Mouse (Mus musculus): ENCODE measurements around the gene Stk32c. TPM values are rescaled to one million over a fixed set of nuclear protein-coding genes. Genes with fewer than 3 reads are reported as not detected.

Gene Stk32c
- polyA plus RNA-seq, 1 experiment from 2014 or later, result 0.21 TPM

DNA sequence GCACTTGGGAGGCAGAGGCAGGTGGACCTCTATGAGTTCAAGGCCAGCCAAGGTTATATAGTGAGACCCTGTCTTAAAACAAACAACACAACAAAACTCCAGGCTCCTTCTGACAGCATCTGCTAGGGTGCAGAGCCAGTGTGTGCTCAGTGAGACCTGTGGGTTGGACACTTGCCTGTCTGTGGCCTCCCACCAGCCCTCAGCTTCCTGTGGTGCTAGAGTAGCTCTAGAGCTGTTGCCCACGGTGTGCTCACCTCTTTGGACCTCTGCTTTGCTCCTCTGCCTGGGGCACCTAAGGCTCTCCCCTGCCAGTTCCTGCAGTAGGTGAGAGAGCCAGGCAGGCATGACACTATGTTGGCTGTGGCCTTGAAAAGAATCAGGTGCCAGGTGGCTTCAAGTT is 69.3 kb downstream of the Stk32c start:
- H3K4me3 ChIP-seq (replicated peaks), result no peak overlapping the region
- H3K4me1 ChIP-seq (replicated peaks), result peaks cover 23% of the 10 kb centered on the region
- 69% methylated on average over 1 of the region's 1 CpGs for whole genome bisulfite sequencing
- H3K4me2 ChIP-seq, result no peak overlapping the region
- no peak overlapping the region for H3K9ac ChIP-seq (replicated peaks)
- no peaks in the 10 kb centered on the region for H3K9me3 ChIP-seq
- no peak for ATAC-seq (ENCODE audit: insufficient number of reproducible peaks, insufficient read depth, low FRiP score, low TSS enrichment, low read depth)
- H3K27me3 ChIP-seq, result peaks cover 9% of the 10 kb centered on the region; the same call in 1 of the 2 replicates
- H3K27ac ChIP-seq, result no peak overlapping the region
- no peaks in the 10 kb centered on the region for H3K36me3 ChIP-seq

GRCm38 (mm10) chr7:139139921-139140461 is 73.1 kb downstream of the Stk32c start:
- 7% methylated on average over 11 of the region's 11 CpGs for WGBS
- Histone ChIP-seq H3K4me2 (no peak overlapping the region), H3K9ac (replicated peaks) (no peak overlapping the region), H3K4me3 (replicated peaks) (no peak overlapping the region), H3K9me3 (no peaks in the 10 kb centered on the region), H3K27me3 (peaks cover 6% of the 10 kb centered on the region; the same call in 1 of the 2 replicates), H3K36me3 (no peaks in the 10 kb centered on the region), H3K4me1 (replicated peaks) (peaks cover 24% of the 10 kb centered on the region), H3K27ac (peak overlapping the region; percentile 47; the same call in 1 of the 2 replicates)
- ATAC-seq (ENCODE audit: insufficient number of reproducible peaks, insufficient read depth, low FRiP score, low TSS enrichment, low read depth), result no peak

- no peak for ATAC-seq (ENCODE audit: insufficient number of reproducible peaks, insufficient read depth, low FRiP score, low TSS enrichment, low read depth)
- no peak overlapping the region for H3K4me3 ChIP-seq (replicated peaks)
- H3K27me3 ChIP-seq, result peaks cover 6% of the 10 kb centered on the region; the same call in 1 of the 2 replicates
- H3K4me1 ChIP-seq (replicated peaks), result peaks cover 24% of the 10 kb centered on the region
- H3K9ac ChIP-seq (replicated peaks), result no peak overlapping the region
- 69% methylated on average over 5 of the region's 5 CpGs for WGBS
- no peak overlapping the region for H3K27ac ChIP-seq
- H3K9me3 ChIP-seq, result no peaks in the 10 kb centered on the region
- H3K4me2 ChIP-seq, result no peak overlapping the region
- H3K36me3 ChIP-seq, result no peaks in the 10 kb centered on the region
These were observed 76.1 kb downstream of the Stk32c start for GRCm38 (mm10) chr7:139136906-139137491.

GRCm38 (mm10) chr7:139135236-139135635 is 77.9 kb downstream of the Stk32c start:
- peaks cover 37% of the 10 kb centered on the region for H3K4me1 ChIP-seq (replicated peaks)
- H3K4me3 ChIP-seq (replicated peaks), result no peak overlapping the region
- H3K36me3 ChIP-seq, result no peaks in the 10 kb centered on the region
- H3K4me2 ChIP-seq, result no peak overlapping the region
- WGBS, result 83% methylated on average over 5 of the region's 5 CpGs
- no peak overlapping the region for H3K9ac ChIP-seq (replicated peaks)
- peaks cover 6% of the 10 kb centered on the region; the same call in 1 of the 2 replicates for H3K27me3 ChIP-seq
- no peak overlapping the region for H3K27ac ChIP-seq
- H3K9me3 ChIP-seq, result no peaks in the 10 kb centered on the region
- no peak for ATAC-seq (ENCODE audit: insufficient number of reproducible peaks, insufficient read depth, low FRiP score, low TSS enrichment, low read depth)

DNA sequence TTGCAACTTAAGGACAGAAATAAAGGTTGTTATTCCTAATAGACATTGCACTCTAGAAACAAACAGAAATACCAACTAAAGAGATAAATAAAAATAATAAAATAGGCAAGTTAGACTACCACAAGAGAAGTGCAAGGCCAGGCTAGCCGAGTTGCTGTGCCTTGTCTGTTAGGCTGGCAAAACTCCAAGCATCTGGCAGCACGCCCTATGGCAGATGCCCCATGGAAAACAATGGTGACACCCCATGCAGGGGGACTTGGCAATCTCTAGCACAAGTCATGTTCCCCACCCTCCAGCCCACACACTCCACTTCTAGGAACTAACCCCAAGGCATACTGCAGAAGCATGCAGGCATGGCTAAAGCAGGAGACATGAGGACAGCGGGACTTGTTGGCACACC is 79.7 kb downstream of the Stk32c start:
- Histone ChIP-seq H3K4me3 (replicated peaks) (no peak overlapping the region), H3K27me3 (no peaks in the 10 kb centered on the region), H3K9ac (replicated peaks) (no peak overlapping the region), H3K4me2 (no peak overlapping the region), H3K27ac (no peak overlapping the region), H3K4me1 (replicated peaks) (peaks cover 41% of the 10 kb centered on the region), H3K9me3 (no peaks in the 10 kb centered on the region), H3K36me3 (no peaks in the 10 kb centered on the region)
- WGBS, result 91% methylated on average over 3 of the region's 3 CpGs
- ATAC-seq (ENCODE audit: insufficient number of reproducible peaks, insufficient read depth, low FRiP score, low TSS enrichment, low read depth), result no peak

DNA sequence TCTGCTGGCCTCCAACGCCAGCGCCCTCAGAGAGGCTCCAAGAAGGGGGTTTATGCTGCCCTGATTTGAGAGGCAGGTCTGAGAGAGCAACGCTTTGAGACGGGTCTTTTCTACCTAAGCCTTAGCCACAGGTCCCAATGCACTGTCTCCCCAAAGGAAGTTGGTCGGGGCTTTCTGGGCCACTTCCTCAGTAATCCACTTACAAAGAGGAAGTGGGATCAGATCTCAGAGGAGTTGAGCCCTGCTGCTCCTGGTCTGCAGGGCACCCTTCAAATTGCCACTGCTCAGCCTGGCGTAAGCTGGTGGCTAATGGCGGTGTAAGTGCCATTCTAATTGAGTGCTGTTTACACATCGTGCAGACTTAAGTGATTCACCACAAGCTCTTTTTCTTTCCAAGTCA is 81.6 kb downstream of the Stk32c start:
- no peaks in the 10 kb centered on the region for H3K9me3 ChIP-seq
- peaks cover 45% of the 10 kb centered on the region for H3K4me1 ChIP-seq (replicated peaks)
- H3K4me3 ChIP-seq (replicated peaks), result no peak overlapping the region
- H3K27me3 ChIP-seq, result no peaks in the 10 kb centered on the region
- H3K36me3 ChIP-seq, result no peaks in the 10 kb centered on the region
- 59% methylated on average over 8 of the region's 8 CpGs for WGBS
- no peak overlapping the region for H3K4me2 ChIP-seq
- H3K9ac ChIP-seq (replicated peaks), result no peak overlapping the region
- no peak for ATAC-seq (ENCODE audit: insufficient number of reproducible peaks, insufficient read depth, low FRiP score, low TSS enrichment, low read depth)
- no peak overlapping the region for H3K27ac ChIP-seq

GRCm38 (mm10) chr7:139130361-139130760 is 82.7 kb downstream of the Stk32c start:
- Histone ChIP-seq H3K4me3 (replicated peaks) (no peak overlapping the region), H3K4me1 (replicated peaks) (peaks cover 36% of the 10 kb centered on the region), H3K27me3 (no peaks in the 10 kb centered on the region), H3K9ac (replicated peaks) (no peak overlapping the region), H3K36me3 (no peaks in the 10 kb centered on the region), H3K9me3 (no peaks in the 10 kb centered on the region), H3K27ac (peak overlapping the region; percentile 74), H3K4me2 (no peak overlapping the region)
- no peak for ATAC-seq (ENCODE audit: insufficient number of reproducible peaks, insufficient read depth, low FRiP score, low TSS enrichment, low read depth)
- 15% methylated on average over 6 of the region's 6 CpGs for whole genome bisulfite sequencing

GRCm38 (mm10) chr7:139128994-139129393 is 84.1 kb downstream of the Stk32c start:
- Histone ChIP-seq H3K9ac (replicated peaks) (no peak overlapping the region), H3K4me3 (replicated peaks) (no peak overlapping the region), H3K4me1 (replicated peaks) (peaks cover 35% of the 10 kb centered on the region), H3K9me3 (no peaks in the 10 kb centered on the region), H3K27me3 (no peaks in the 10 kb centered on the region), H3K27ac (no peak overlapping the region), H3K36me3 (no peaks in the 10 kb centered on the region), H3K4me2 (no peak overlapping the region)
- ATAC-seq (ENCODE audit: insufficient number of reproducible peaks, insufficient read depth, low FRiP score, low TSS enrichment, low read depth), result no peak
- 80% methylated on average over 4 of the region's 4 CpGs for WGBS

GRCm38 (mm10) chr7:139126549-139126948 is 86.6 kb downstream of the Stk32c start:
- 78% methylated on average over 7 of the region's 7 CpGs for WGBS
- Histone ChIP-seq H3K27ac (no peak overlapping the region), H3K4me2 (no peak overlapping the region), H3K36me3 (no peaks in the 10 kb centered on the region), H3K27me3 (no peaks in the 10 kb centered on the region), H3K4me1 (replicated peaks) (peaks cover 31% of the 10 kb centered on the region), H3K9me3 (no peaks in the 10 kb centered on the region), H3K9ac (replicated peaks) (no peak overlapping the region), H3K4me3 (replicated peaks) (no peak overlapping the region)
- ATAC-seq (ENCODE audit: insufficient number of reproducible peaks, insufficient read depth, low FRiP score, low TSS enrichment, low read depth), result no peak

DNA sequence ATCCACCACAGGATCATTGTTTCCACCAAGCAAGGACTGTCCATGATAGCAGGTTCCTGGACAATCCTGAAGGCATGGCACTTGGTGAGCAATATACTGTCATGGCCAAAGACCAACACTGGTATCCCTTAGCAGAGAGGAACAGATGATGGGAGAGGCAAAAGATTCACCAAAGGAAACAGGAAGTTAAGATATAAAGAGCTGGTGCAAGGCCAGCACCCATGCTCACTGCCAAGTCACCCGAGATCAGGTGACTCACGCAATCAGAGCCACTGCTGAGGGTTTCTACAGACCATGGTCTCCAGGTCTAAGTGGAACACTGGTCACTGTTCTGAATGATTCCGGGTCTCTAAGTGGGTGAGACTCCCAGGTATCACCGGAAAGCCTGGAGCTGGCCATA is 87.2 kb downstream of the Stk32c start:
- Histone ChIP-seq H3K27me3 (0 out of 2 replicates have a peak, but pooled peaks cover 3% of the 10 kb centered on the region), H3K9me3 (no peaks in the 10 kb centered on the region), H3K36me3 (no peaks in the 10 kb centered on the region), H3K4me3 (replicated peaks) (no peak overlapping the region), H3K4me2 (no peak overlapping the region), H3K27ac (no peak overlapping the region), H3K4me1 (replicated peaks) (peaks cover 25% of the 10 kb centered on the region), H3K9ac (replicated peaks) (no peak overlapping the region)
- ATAC-seq (ENCODE audit: insufficient number of reproducible peaks, insufficient read depth, low FRiP score, low TSS enrichment, low read depth), result no peak
- 87% methylated on average over 4 of the region's 4 CpGs for WGBS

DNA sequence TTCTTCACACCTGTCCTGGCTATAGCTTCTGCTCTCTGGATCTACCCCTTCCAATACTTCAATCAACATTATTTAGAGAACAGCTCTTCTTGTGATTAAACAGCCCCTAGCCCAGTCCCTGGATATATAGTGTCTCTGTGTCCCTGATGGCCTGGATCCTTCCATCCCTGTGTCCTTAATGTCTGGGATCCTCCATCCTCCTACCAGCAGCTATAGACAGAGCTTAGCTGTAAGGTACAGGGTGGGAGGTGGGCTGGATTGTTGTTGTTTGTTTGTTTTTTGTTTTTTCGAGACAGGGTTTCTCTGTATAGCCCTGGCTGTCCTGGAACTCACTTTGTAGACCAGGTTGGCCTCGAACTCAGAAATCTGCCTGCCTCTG is 93.3 kb downstream of the Stk32c start:
- 63% methylated on average over 2 of the region's 2 CpGs for WGBS
- Histone ChIP-seq H3K27ac (no peak overlapping the region), H3K4me2 (no peak overlapping the region), H3K27me3 (0 out of 2 replicates have a peak, but pooled peaks cover 3% of the 10 kb centered on the region), H3K9ac (replicated peaks) (no peak overlapping the region), H3K4me1 (replicated peaks) (no peaks in the 10 kb centered on the region), H3K9me3 (no peaks in the 10 kb centered on the region), H3K4me3 (replicated peaks) (no peak overlapping the region), H3K36me3 (no peaks in the 10 kb centered on the region)
- no peak for ATAC-seq (ENCODE audit: insufficient number of reproducible peaks, insufficient read depth, low FRiP score, low TSS enrichment, low read depth)
